Mouse (Mus musculus) right cerebral cortex, adult 2 months (tissue): ENCODE measurements around the gene Sqor.

Source experiments
- DNase-seq, 2 experiments: peaks; one replicate each; pipeline ENCODE4 v3.0.0; 2021 to 2022; ENCODE audit warnings: low spot score in 2 of 2

Sqor gene

DNA sequence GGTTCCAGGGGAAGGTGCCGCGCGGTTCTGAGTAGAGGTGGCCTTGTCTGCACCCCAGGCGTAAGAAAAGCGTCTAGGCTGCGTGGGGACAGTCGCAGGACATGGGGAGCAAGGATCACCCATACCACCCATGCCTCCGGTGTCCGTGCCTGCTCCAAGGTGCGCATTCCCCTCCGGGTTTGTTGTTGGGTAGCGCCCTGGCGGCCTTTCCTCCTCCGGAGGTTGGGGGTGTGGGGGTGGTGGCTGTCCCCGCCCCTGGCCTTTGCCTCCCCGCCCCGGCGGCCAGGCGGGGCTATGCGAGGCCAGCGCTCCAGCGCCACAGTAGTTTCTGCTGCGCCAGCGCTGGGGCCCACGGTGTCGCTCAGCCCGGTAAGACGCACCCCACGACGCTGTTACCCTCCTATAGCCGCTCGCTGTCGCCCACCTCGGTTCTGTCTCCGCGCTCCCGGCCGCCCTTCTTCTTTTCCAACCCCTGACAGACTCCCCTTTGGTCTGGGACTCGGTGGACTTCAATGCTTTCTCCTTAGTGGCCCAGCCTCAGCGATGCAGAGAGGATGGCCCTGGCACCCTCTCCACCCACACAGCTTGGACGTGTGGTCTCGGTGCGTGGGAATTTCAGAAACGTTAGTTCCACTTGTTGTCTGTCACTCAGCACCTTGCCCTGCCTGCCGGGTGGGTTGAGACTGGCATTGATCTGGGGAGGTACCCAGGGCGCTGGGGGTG is at the start of gene Sqor:
Gene Sqor (plus strand): TSS at position 167 of the 723 bp plus-strand sequence.
- peak; percentile 10 to 17 for DNase-seq

GRCm38 (mm10) chr2:122716301-122716842 is 48.7 kb upstream of the Sqor start:
- DNase-seq: no peak

DNA sequence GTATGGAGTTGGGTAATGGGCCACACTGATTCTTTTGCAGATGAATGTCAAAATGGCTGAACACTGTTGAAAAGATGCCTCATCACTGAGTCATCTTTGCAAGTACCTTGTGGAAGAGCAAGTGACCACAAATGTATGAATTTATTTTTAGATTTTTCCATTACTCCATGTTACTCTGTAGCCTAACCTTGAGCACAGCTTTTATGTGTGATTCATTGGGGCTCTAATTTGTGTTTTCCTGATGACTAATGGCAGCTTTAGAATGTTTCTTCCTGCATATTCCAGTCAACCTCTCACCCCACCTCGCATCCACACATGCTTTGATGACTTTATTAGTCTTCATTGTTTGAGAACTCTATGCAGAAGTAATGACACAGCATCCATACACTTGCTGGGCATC is 45.8 kb upstream of the Sqor start:
- DNase-seq: no peak

DNA sequence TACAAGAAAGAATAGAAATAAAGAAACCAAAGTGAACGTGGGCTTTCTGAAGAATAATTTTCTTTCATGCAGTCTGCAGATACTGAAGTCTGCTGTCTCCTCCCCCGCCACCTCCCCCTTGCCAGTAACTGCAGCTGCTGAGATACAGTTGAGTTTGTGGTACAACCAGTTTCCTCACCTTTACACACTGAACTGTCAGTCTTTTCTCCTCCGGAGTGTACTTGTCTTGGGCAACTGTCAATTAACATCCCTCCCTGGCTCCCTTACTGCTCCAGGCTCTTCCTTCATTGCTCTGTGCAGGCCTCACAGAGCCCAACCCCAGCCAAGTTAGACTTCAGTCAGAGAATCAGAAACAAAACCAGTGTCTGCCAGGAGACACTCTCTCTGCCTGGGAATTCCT is 44.5 kb upstream of the Sqor start:
- DNase-seq: no peak

GRCm38 (mm10) chr2:122725604-122726003 is 39.4 kb upstream of the Sqor start:
- no peak for DNase-seq

- no peak for DNase-seq
Observed at GRCm38 (mm10) chr2:122731456-122731855, 33.6 kb upstream of the Sqor start.

DNA sequence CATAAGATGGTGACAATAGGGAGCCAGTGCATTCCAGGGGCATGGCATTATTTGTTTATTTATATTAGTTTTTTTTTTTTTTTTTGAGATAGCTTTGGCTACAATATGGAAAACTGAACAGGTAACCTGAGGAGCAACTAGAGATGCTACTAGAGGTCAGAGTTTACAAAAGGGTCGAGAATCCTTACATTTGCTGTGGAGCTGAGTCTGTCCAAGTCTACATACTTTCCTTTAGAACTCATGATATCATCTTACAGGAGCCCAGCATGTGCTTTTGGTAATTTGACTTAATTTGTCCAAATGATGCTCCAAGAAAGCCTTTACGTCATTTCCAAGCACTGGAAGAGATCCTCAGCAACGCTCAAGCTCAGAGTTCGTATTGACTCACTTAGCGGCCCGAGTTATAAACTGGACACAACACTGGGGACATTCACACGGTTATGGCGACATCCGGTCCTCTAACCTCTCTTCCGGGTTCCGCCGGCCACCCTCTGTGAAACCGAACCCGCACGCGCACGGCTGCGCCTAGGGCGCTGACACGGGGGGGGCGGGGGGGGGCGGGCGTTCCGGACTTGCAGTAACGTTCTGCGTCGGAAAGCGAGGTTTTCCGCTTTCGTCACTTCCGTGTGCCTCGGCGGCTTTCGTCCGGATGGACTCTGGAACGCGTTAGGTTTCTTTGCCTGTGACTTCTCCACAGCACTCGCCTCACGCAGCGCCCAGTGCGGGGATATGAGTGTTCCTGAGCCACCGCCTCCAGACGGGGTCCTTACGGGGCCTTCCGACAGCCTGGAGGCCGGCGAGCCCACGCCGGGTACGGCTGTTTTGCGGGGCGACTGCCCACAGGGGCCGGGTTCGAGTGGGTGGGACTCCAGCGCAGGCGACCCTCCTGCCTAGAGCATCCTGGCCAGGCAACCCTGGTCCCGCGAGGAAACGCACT is 26.9 kb upstream of the Sqor start, which contains the start of gene Bloc1s6:
Gene Bloc1s6 (plus strand): TSS at position 610 of the 937 bp plus-strand sequence.
- DNase-seq: peak; percentile 93 to 95

- DNase-seq: no peak
Observed at GRCm38 (mm10) chr2:122739023-122739422, 26.0 kb upstream of the Sqor start.

GRCm38 (mm10) chr2:122746461-122746860 is 18.6 kb upstream of the Sqor start:
- DNase-seq: no peak

GRCm38 (mm10) chr2:122753739-122754343 is 11.2 kb upstream of the Sqor start:
- peak; percentile 71 to 78 for DNase-seq

DNA sequence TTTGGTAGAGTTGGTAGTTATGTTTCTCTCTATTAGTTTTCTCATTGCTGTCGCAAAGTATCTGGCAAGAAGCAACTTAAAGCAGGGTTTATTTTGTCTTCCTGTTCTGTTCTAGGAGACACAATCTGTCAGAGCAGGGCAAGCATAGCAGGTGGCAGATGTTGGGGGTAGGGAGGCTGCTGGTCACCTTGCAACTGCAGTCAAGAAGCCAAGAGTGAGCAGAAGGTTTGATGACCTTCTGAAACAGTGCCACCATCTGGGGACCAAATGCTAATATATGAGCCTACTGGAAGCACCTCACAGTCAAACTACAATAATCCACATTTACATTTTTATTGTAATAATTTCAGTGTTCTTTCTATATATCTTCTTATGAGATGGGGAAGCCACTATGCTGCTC is 5.2 kb upstream of the Sqor start:
- DNase-seq: no peak

GRCm38 (mm10) chr2:122762991-122763390 is 2.0 kb upstream of the Sqor start:
- DNase-seq: no peak

- no peak for DNase-seq
Observed at GRCm38 (mm10) chr2:122764526-122764925, 511 bp upstream of the Sqor start.

GRCm38 (mm10) chr2:122765794-122766145 is 733 bp downstream of the Sqor start:
- no peak for DNase-seq

DNA sequence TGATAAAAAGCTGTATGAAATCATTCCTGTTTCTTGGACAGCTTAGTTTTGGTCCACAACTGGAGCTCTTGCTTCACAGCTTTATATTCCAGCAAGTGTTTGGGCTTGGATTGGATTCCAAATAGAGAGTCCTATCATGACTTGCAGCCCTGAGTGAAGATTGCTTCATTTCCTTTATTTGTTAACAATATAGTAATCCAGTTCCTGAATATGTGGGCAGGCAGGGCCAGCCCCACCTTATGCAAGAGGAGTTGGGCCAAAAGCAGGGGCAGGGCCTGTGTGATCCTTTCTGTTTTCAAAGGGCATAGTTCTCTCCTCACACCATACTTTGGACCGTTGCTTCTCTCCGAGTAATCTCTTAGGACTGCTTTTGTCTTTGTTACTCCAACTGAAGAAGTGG is 6.0 kb downstream of the Sqor start:
- no peak for DNase-seq

DNA sequence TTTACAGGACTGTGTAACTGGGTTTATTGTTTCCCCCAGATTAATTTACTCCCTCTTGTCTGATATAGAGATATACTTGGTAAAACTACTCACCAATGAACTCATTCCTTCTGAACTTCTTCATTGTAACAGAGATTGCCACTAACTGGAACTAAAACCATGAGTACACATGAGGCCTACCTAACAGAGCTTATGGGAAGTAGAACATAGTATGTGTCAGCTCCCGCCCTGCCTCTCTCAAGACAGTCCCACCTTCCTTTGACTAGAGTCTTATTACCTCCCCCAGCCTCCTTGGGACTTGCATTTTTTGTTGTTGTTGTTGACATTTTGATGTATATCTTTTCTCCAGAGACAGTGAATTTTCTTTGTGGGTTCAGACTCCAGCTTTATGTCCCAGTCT is 7.9 kb downstream of the Sqor start:
- DNase-seq: no peak

GRCm38 (mm10) chr2:122775491-122775890 is 10.5 kb downstream of the Sqor start:
- DNase-seq: no peak

GRCm38 (mm10) chr2:122776823-122777222 is 11.8 kb downstream of the Sqor start:
- no peak for DNase-seq

DNA sequence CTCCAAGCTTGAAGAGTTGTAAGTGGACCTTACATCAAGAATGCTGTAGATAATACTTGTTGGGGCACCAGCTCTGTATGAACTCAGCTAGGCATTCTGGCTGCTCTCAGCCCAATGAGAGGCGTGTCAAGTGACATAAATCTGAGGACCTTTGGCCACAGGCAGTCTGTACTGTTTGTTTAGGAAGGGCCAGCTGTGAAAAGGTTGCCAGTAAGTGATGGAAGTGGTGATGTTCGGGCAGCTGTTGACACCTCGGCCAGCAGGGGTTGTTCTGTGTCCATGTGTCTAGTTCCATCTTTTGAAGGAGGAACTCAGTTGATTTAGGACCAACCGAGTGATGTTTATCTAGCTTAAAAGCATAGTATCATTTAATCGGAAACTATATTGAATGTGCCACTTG is 14.9 kb downstream of the Sqor start:
- DNase-seq: no peak

DNA sequence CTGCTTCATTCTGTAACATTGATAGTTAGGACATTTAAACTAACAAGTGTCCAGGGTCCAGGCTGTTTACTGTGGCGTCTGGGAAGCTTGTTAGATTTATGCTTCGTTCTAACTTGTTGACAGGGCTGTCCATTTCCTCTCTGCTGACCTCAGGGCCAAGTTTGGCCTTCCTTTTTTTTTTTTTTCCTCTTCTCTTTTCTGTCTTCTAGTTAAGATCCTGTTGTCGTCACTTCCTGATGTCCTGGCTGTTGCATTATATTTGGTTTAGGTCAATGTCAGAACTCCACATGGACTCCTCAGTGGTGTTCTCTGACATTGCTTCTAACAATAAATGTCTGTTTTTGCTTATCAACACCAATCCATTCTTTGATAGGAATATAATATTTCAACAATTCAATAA is 15.4 kb downstream of the Sqor start:
- no peak for DNase-seq

DNA sequence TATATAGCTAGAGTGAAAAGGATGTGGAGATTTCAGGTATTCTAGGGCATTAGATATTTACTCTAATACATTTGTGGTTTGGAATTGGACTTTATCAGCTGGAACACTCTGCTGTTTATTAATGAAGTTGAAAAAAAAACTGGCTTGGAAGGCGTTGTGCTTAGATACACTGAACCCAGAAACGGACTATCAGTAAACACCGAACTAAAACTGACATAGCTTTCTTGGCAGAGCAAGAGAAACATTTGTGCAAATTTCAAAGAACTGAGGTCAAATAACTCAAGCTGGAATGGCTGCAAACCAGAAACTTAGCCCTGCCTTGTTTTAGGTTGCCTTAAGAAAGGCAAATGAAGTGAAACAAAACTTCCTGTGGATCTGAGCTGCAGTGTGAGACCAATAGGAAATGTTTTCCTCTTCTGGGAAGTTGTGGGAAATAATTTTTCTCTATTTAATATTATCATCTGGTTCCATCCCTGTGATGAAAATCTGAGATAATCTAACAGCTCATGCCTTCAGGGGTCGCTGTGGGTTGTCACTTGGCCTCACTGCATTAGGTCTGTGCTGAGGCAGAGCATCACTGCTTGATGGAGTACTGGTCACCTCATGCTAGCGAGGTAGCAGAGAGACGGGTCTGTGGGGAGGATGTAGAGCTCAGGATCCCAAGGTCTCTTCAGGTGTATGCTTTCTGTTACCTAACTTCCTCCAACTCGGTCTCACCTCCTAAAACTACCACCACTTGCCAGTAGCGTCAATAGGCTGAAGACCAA is 16.7 kb downstream of the Sqor start:
- no peak for DNase-seq
